23 mouse cellular contexts compared by ENCODE assay signal in the genomic region with DNA sequence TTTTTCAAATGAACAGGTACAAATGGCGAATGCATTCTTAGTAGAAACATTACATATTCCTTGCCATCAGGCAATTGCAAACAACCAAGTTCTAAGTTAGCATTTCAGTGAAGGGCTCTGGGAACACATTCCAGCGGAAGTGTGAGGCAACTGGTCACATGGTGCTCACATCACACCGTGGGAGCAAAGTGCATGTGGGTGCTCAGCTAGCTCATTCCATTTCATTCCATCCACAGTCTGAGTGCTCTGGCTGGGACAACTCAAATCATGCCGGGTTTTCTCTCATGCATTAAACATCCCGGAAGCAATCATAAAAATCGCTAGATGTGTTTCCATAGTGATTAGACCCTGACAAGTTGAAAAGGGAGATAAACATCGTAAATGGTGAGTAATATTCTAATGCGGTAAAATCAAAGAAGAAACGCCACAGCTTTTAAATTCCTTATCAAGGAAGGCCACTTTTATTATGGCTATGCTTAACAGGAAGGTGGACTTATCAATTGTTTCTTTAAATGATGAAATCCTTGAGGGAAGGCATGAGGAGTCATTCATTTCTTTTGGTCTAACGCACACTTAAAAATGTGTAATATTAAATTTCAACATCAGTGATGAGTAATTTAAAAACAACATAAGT.
A peak's percentile ranks its signal among the peaks of the same experiment; 100 is the strongest.
DNase-seq lines count a peak whose midpoint lies in the region; ATAC-seq lines count a peak whose summit lies in the region.
"Had no signal": no experiment of that assay in that cellular context is flagged by ENCODE, and none has a peak within 500 bp of the region (broad histone marks: within the 10 kb centered on the region; RNA-seq: fewer than 3 reads in every experiment).

No protein-coding gene starts in this region.

- no peaks in the 10 kb centered on the region for H3K36me3 ChIP-seq in intestine, embryonic 14.5 days (ENCODE audit: control insufficient read depth, insufficient read depth, low read length)
- H3K36me3 ChIP-seq in intestine, embryonic 16.5 days (ENCODE audit: control insufficient read depth, insufficient read depth, low read length) = no peaks in the 10 kb centered on the region
- no peaks in the 10 kb centered on the region for H3K36me3 ChIP-seq in heart, embryonic 10.5 days
- H3K36me3 ChIP-seq: embryonic facial prominence, embryonic 10.5 days; embryonic facial prominence, embryonic 12.5 days; forebrain, embryonic 15.5 days; G1E had no signal

- no peak overlapping the region for H3K4me2 ChIP-seq in intestine, embryonic 14.5 days (ENCODE audit: low read length)
- H3K4me2 ChIP-seq in intestine, embryonic 16.5 days (ENCODE audit: low read depth, low read length) = no peak overlapping the region
- H3K4me2 ChIP-seq: embryonic facial prominence, embryonic 12.5 days; forebrain, embryonic 13.5 days; forebrain, embryonic 15.5 days had no signal

- no peaks in the 10 kb centered on the region for H3K4me1 ChIP-seq in intestine, embryonic 14.5 days (replicated peaks; ENCODE audit: control insufficient read depth, insufficient read depth, low read length)
- H3K4me1 ChIP-seq in intestine, embryonic 16.5 days (ENCODE audit: control insufficient read depth, insufficient read depth, low read length) = no peaks in the 10 kb centered on the region
- no peaks in the 10 kb centered on the region for H3K4me1 ChIP-seq in heart, embryonic 10.5 days
- H3K4me1 ChIP-seq: embryonic facial prominence, embryonic 10.5 days; embryonic facial prominence, embryonic 12.5 days; forebrain, embryonic 13.5 days; forebrain, embryonic 15.5 days had no signal

- no peaks in the 10 kb centered on the region for H3K9me3 ChIP-seq in intestine, embryonic 14.5 days (ENCODE audit: control insufficient read depth, low read length)
- no peaks in the 10 kb centered on the region for H3K9me3 ChIP-seq in intestine, embryonic 16.5 days (ENCODE audit: control insufficient read depth, low read length)
- no peaks in the 10 kb centered on the region for H3K9me3 ChIP-seq in heart, embryonic 10.5 days
- H3K9me3 ChIP-seq: embryonic facial prominence, embryonic 10.5 days; embryonic facial prominence, embryonic 12.5 days; forebrain, embryonic 13.5 days; forebrain, embryonic 15.5 days had no signal

- H3K9ac ChIP-seq in intestine, embryonic 14.5 days (ENCODE audit: low read length) = no peak overlapping the region
- H3K9ac ChIP-seq in intestine, embryonic 16.5 days (ENCODE audit: low read depth, low read length) = no peak overlapping the region
- H3K9ac ChIP-seq: embryonic facial prominence, embryonic 12.5 days; forebrain, embryonic 13.5 days; forebrain, embryonic 15.5 days had no signal

- DNase-seq in intestine, embryonic 14.5 days (ENCODE audit: low spot score) = peak; percentile 52
- peak; percentile 9 for DNase-seq in yolk sac, embryonic 10.5 days (ENCODE audit: low spot score)
- no peak for DNase-seq in lung, postnatal 10 days
- no peak for DNase-seq in heart, embryonic 10.5 days (ENCODE audit: low spot score)
- no peak for DNase-seq in testis, postnatal 10 days (ENCODE audit: low spot score)
- DNase-seq: adrenal gland, adult 8-10 months; adrenal gland, postnatal 14 days; adrenal gland, postnatal 36 days; cerebellum, adult 11-12 months; cerebellum, adult 2 months; cerebellum, adult 9-10 months; cerebellum, postnatal 10 days; cerebellum, postnatal 25 days had no signal

- no peak overlapping the region for H3K4me3 ChIP-seq in intestine, embryonic 14.5 days (ENCODE audit: low read depth, low read length)
- H3K4me3 ChIP-seq in intestine, embryonic 16.5 days (ENCODE audit: low read length) = no peak overlapping the region
- H3K4me3 ChIP-seq in heart, embryonic 10.5 days = no peak overlapping the region
- H3K4me3 ChIP-seq: embryonic facial prominence, embryonic 10.5 days; embryonic facial prominence, embryonic 12.5 days; forebrain, embryonic 13.5 days; forebrain, embryonic 15.5 days had no signal

- ATAC-seq in intestine, embryonic 14.5 days (replicated peaks; ENCODE audit: low FRiP score, low TSS enrichment, low read depth) = peak; percentile 94
- ATAC-seq in intestine, embryonic 16.5 days = peak; percentile 97
- ATAC-seq: activated CD4-positive, CD25-positive, alpha-beta regulatory T cell, adult 4 months; CD4-positive, CD25-positive, alpha-beta regulatory T cell, adult 4 months; forebrain, embryonic 13.5 days; forebrain, embryonic 15.5 days; Patski had no signal

- WGBS in intestine, embryonic 14.5 days = 71% methylated on average over 10 of the region's 10 CpGs
- 61% methylated on average over 10 of the region's 10 CpGs for WGBS in intestine, embryonic 16.5 days
- WGBS in heart, embryonic 10.5 days = 82% methylated on average over 10 of the region's 10 CpGs

- no peaks in the 10 kb centered on the region for H3K27me3 ChIP-seq in intestine, embryonic 14.5 days (replicated peaks; ENCODE audit: control insufficient read depth, insufficient read depth, low read length)
- no peaks in the 10 kb centered on the region for H3K27me3 ChIP-seq in intestine, embryonic 16.5 days (replicated peaks; ENCODE audit: control insufficient read depth, insufficient read depth, low read length)
- H3K27me3 ChIP-seq in heart, embryonic 10.5 days (ENCODE audit: insufficient read depth, poor library complexity, severe bottlenecking) = no peaks in the 10 kb centered on the region
- H3K27me3 ChIP-seq: CH12.LX; embryonic facial prominence, embryonic 12.5 days; forebrain, embryonic 13.5 days; forebrain, embryonic 15.5 days; Patski had no signal

- no peak overlapping the region for H3K27ac ChIP-seq in intestine, embryonic 14.5 days (ENCODE audit: low read depth)
- H3K27ac ChIP-seq in intestine, embryonic 16.5 days (ENCODE audit: low read length) = no peak overlapping the region
- H3K27ac ChIP-seq in heart, embryonic 10.5 days = no peak overlapping the region
- H3K27ac ChIP-seq: embryonic facial prominence, embryonic 10.5 days; embryonic facial prominence, embryonic 12.5 days; forebrain, embryonic 13.5 days; forebrain, embryonic 15.5 days had no signal

Comparison
In these comparisons a context has a peak if more than half of its experiments do, and no peak if none do; other contexts are left out.
1. DNase-seq: peak in intestine, embryonic 14.5 days (single experiment) and yolk sac, embryonic 10.5 days (single experiment); none in lung, postnatal 10 days (single experiment), heart, embryonic 10.5 days (single experiment) and testis, postnatal 10 days (single experiment).